ENCODE assay signal across 8 mouse cellular contexts in genomic region chr12:65073611-65074178, GRCm38 (mm10). TPM values are rescaled to one million over a fixed set of nuclear protein-coding genes. Genes with fewer than 3 reads are reported as not detected.
DNase-seq lines count a peak whose midpoint lies in the region; ATAC-seq lines count a peak whose summit lies in the region.

Gene Fkbp3, minus strand, starts transcription at chr12:65074007.

- ATAC-seq in megakaryocyte progenitor cell, adult 5-6 weeks (replicated peaks; ENCODE audit: poor library complexity): peak; percentile 83

- peak; percentile 96 for DNase-seq in adipocyte (ENCODE audit: low spot score)
- peak; percentile 96 for DNase-seq in embryo, embryonic 10 days (ENCODE audit: low spot score)
- DNase-seq in gastrocnemius, postnatal 10 days: peak; percentile 98
- DNase-seq in induced T-regulatory cell, adult 2 months (ENCODE audit: low read depth): peak; percentile 99
- DNase-seq in left cerebral cortex, adult 9 months (ENCODE audit: low spot score in 2 of 2): peak; percentile 91 to 97
- DNase-seq in right cerebral cortex, postnatal 14 days: peak; percentile 96
- peak; percentile 97 to 98 for DNase-seq in urinary bladder, postnatal 36 days (ENCODE audit: low spot score in 2 of 2)

RNA-seq across cellular contexts. Expression of gene Fkbp3, which starts in this region (rescaled TPM):
- 100 to 1,000 TPM; 212 TPM for total RNA-seq in gastrocnemius, postnatal 10 days (2021)
- total RNA-seq in megakaryocyte progenitor cell, adult 5-6 weeks (2015): 260 and 261 TPM in 2 replicates
- 259 and 284 TPM in 2 replicates for total RNA-seq in megakaryocyte progenitor cell, adult 5-6 weeks (2017)

Comparison
In these comparisons a context has a peak if more than half of its experiments do, and no peak if none do; other contexts are left out.
1. Peak in every context shown above with its lines: DNase-seq and ATAC-seq.